Mouse (Mus musculus) midbrain, embryonic 11.5 days (tissue): Measurements from ENCODE around the gene Cdh16. TPM values are rescaled to one million over a fixed set of nuclear protein-coding genes. Genes with fewer than 3 reads are reported as not detected.

Experiments used
- polyA plus RNA-seq: library from polyadenylated mRNA; unstranded; fragments of >200 nt; fragmentation: Nextera tagmentation; extraction: Ambion mirVana; gene quantifications from 2 replicates; pipeline ENCODE4 v1.2.1, GENCODE M21; 2014

Gene Cdh16
- polyA plus RNA-seq, 1 experiment from 2014 or later = not detected

Other genes with a start within 250 kb of the Cdh16 start
- gene Cmtm4, start 228.6 kb downstream of the Cdh16 start, polyA plus RNA-seq = 2.2 and 2.6 TPM in 2 replicates
- gene Dync1li2, start 181.3 kb downstream of the Cdh16 start, polyA plus RNA-seq = 87.6 and 98.2 TPM in 2 replicates
- 0.18 and 0.21 TPM in 2 replicates for gene Terb1, start 114.5 kb downstream of the Cdh16 start, polyA plus RNA-seq
- gene Nae1, start 89.8 kb downstream of the Cdh16 start, polyA plus RNA-seq = 138 and 148 TPM in 2 replicates
- 0.82 and 1.5 TPM in 2 replicates for gene Car7, start 89.7 kb downstream of the Cdh16 start, polyA plus RNA-seq
- gene Pdp2, start 32.9 kb downstream of the Cdh16 start, polyA plus RNA-seq = 17.2 and 17.3 TPM in 2 replicates
- gene Rrad, start 6.9 kb upstream of the Cdh16 start, polyA plus RNA-seq = 2.2 and 3.1 TPM in 2 replicates
- gene Ciao2b, start 17.6 kb upstream of the Cdh16 start, polyA plus RNA-seq = 95.2 and 95.7 TPM in 2 replicates
- gene Ces2a, start 109.6 kb upstream of the Cdh16 start, polyA plus RNA-seq = not detected in 2 replicates
- 0.15 and 0.40 TPM in 2 replicates for gene Ces2b, start 207.2 kb upstream of the Cdh16 start, polyA plus RNA-seq
- not detected in 2 replicates for gene Ces2c, start 222.7 kb upstream of the Cdh16 start, polyA plus RNA-seq